Mouse (Mus musculus): ENCODE data around the gene Ablim1.

Gene Ablim1

GRCm38 (mm10) chr19:57123503-57124137, 191.1 kb downstream of the Ablim1 start:
- no peak for DNase-seq (ENCODE audit: low spot score)

DNA sequence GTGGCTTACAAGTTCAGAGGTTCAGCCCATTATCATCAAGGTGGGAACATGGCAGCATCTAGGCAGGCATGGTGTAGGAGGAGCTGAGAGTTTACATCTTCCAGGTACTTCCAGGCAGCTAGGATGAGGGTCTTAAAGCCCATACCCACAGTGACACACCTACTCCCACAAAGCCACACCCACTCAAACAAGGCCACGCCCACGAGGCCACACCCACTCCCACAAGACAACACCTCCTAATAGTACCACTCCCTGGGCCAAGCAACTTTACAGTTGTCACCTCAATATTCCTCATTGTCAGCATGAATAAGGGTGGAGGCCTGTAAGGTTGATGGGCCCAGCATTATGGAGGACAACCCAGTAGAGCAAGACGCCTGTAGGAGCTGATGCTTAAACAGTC, 192.5 kb downstream of the Ablim1 start:
- no peak for DNase-seq (ENCODE audit: low spot score)

GRCm38 (mm10) chr19:57121036-57121435, 193.7 kb downstream of the Ablim1 start:
- no peak for DNase-seq (ENCODE audit: low spot score)

- DNase-seq (ENCODE audit: low spot score) = no peak
Measured at GRCm38 (mm10) chr19:57119661-57120060, 195.1 kb downstream of the Ablim1 start.

GRCm38 (mm10) chr19:57118785-57119565, 195.7 kb downstream of the Ablim1 start:
- DNase-seq (ENCODE audit: low spot score) = no peak

- no peak for DNase-seq (ENCODE audit: low spot score)
Measured at GRCm38 (mm10) chr19:57117751-57118150, 197.0 kb downstream of the Ablim1 start.

GRCm38 (mm10) chr19:57116871-57117501, 197.7 kb downstream of the Ablim1 start:
- DNase-seq (ENCODE audit: low spot score) = no peak

DNA sequence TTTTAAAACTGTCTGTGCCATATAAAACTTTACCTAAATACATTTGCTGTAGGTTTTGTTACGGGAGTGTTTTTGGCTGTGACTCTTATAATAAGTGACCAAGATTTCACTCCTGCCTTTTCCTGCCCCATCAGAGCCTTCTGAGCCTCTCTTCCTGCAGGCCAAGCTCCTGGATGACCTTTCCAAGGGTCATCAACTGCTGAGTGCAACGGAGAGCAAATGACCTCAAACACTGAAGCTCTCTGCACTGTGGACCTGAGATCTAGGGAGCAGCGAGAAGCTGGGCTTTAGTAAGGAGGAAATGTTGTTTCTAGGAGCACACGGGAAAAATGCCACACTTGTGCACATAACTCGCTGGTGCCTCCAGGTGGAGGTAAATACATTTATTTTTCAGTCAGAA, 199.0 kb downstream of the Ablim1 start:
- no peak for DNase-seq (ENCODE audit: low spot score)

DNA sequence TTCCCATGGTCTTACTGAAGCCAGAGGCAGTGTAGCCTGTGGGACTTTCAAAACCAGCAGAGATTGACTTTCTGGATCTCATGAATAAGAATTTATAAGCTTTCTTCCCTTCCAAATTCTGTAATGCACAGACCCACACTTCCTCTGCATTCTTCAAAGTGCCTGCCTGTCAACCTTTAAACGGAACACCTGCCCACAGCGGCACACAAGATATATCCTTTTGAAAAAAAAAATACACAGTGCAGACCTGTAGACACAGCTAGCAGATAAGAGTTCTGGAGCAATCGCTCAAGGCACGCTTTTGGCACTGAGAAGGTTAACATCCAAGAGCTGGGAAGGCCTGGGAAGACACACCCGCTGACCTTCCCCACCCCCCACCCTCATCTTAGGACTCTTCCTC, 199.8 kb downstream of the Ablim1 start:
- no peak for DNase-seq (ENCODE audit: low spot score)

- no peak for DNase-seq (ENCODE audit: low spot score)
Measured at GRCm38 (mm10) chr19:57113975-57114374, 200.7 kb downstream of the Ablim1 start.

DNA sequence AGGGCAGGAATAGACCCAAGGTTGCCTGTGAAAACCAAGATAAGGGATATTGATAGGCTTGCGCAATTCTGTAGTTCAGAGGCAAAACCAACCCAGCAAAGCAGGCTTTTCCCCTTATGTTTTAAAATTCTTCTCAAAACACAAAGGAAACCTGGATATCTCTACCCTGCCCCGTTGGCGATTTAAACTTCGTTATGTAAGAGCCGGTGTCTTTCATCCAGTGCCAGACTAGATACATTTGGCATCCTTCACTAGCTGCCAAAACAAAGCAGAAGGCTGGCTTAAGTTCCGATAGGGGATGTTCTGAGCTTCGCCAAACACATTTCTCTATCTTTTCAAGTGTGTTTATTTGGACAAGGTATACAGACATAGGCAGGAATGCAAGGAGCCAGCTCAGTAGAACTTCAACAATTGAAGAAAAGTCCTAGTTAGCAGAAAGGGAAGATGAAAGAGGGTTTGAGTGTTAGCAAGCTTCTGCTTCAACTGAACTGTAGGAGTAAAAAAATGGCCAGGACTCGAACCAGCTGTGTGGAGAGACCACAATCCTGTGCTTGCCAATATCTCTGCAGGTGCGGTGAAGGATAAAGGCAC, 201.8 kb downstream of the Ablim1 start:
- no peak for DNase-seq (ENCODE audit: low spot score)

GRCm38 (mm10) chr19:57112231-57112815, 202.4 kb downstream of the Ablim1 start:
- DNase-seq (ENCODE audit: low spot score) = no peak

DNA sequence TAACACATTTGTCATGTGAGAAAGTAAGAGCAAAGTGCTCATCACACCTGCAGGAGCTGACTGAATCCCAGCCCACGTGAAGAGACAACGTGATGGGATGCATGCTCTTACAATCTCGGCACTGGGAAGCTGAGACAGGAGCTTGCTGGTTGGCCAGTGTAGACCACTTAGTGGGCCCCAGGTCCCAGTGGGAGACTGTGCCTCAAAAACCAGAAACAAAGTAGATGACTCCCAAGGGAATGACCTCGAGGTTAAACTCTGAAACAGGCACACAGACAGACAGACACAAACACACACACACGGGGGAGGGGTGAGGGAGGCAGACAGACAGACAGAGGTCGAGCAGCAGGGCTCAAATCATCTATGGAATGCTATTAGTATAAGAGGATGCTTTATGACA, 203.4 kb downstream of the Ablim1 start:
- DNase-seq (ENCODE audit: low spot score) = no peak

GRCm38 (mm10) chr19:57109620-57110019, 205.1 kb downstream of the Ablim1 start:
- DNase-seq (ENCODE audit: low spot score) = no peak

DNA sequence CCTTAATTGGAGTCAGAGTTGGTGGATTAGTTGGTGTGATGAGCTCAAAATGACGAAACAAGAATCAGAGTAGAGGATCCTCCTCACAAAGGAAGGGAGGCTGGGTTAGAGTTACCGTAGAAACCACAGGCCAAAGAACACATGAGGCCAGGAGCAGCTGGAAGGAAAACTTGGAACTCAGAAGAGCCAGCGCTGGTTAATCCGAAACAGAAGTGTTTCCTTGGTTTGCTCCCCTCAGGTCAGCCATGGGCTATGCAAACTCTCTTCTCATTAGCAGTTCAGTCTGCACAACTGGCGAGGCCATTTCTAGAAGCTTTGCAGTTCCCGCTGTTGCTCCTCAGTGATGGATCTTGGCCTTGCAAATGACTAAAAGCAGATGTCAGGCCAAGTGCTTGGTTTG, 208.2 kb downstream of the Ablim1 start:
- no peak for DNase-seq (ENCODE audit: low spot score)

DNA sequence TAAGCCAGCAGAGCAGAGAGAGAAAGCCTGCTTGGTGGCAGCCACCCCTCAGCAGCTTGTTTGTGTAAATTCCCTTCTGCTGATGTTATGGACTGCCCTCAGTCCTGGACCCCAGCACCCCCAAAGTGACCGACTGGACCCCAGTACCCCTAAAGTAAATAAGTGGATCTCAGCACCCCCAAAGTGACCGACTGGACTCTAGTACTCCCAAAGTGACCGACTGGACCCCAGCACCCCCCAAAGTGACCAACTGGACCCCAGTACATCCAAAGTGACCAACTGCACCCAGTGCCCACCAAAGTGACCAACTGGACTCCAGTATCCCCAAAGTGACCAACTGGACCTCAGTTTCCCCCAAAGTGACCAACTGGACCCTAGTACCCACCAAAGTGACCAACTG, 208.7 kb downstream of the Ablim1 start:
- DNase-seq (ENCODE audit: low spot score) = no peak

GRCm38 (mm10) chr19:57105156-57105555, 209.6 kb downstream of the Ablim1 start:
- no peak for DNase-seq (ENCODE audit: low spot score)

DNA sequence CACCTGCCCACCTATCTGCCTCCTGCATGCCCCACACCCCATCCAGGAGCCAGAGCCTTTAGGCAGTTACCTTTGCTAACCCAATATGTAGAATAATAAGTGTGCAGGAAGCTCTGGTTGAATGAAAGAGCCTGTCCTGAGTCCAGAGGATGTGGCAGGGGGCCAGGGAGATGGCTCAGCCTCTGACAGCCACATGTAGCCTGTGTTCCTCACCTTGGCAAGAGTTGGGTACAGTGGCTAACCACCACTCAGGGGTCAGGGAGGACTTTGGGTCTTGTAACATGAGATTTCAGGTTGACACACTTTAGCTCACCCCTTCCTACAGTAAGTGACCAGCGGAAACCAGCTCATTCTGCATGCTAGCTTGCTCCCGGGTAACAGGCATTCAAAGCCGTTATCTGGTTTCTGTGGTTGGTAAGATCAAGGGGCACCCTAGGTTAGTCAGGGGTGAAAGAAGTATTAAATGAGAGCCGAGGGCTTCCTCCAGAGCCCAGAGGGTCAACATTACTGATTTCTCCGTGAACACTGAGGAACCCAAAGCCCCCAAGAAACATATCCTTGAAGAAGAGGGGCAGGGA, 210.5 kb downstream of the Ablim1 start:
- DNase-seq (ENCODE audit: low spot score) = no peak

DNA sequence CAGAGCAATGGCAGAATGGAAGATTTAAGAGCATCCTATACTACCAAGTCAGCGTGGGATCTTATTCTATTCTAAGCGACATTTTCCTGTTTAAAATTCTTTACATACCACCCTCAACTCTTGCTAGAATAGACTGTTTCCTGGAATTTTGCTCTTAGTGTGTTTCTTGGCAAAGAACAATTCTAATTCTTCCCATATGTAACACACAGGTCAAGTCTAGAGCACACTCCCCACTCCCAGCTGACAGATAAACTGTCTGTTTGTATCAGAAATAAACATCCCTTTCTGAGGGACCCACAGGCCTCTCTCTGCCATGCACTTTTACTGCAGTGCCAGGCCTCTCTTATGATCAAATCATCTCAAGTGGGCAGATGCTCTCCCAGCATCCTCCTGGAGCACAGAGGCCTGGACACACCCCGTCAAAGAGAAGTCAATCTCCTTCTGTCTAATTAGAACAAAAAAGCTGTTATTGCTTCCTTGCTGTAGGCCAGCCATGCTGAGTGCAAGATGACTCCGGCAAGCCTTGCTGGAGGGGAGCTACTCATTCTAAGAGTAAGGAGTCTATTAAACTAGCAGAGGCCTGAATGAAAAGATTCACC, 211.3 kb downstream of the Ablim1 start:
- DNase-seq (ENCODE audit: low spot score) = no peak

DNA sequence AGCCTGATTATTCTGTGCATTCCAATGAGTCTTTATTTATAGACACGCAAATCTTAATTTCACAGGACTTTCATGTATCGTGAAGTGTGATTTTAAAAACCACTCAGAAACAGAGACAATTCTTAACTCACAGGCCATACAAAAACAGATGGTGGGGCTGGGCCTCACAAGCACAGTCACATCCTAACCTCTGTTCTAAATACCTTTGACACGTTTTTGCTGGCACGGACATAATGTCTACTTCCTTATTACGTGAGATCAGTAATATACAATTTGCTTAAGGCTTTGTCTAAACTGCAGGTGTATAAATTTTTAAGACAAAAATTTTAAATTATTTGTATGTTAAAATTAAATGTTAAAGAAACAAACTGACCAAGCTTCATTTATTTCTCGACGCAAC, 212.7 kb downstream of the Ablim1 start:
- DNase-seq (ENCODE audit: low spot score) = no peak

DNA sequence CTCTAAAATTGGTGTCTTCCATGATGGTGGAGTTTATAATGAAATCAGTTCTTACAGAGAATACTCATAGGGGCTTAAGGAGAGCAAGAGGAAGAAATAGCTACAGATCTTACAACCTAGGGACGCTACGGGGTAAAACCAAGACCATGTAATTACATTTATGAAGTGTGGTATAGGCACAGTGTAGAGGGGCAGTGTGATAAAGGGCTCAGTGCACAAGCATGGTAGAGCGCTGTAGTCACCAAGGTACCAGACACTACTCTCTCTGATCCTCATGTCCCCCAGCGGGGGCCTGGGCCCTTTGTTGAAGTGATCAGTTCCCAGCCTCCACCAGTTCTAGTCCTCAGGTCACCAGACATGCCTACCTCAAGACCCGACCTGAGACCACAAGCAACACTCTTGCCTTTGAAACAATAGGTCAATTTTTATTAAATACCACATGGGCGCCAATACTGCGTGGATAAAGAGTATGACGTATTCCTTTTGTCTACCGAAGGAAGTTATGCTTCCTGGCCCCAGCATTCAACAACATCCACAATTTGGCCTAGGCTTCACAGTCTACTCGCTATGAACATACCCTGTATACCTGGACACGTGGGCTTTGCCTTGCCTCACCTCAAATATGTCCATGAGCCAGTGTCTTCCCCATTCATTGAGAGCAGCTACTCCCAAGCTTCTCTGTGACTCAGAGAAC, 213.8 kb downstream of the Ablim1 start:
- DNase-seq (ENCODE audit: low spot score) = no peak
